Mouse (Mus musculus): ENCODE data around the gene Hmgcl.
A peak's percentile ranks its signal among the peaks of the same experiment; 100 is the strongest.
"Not testable (repeated sequence)": the region's sequence is repeated elsewhere in the genome, so short reads cannot be mapped to it uniquely, and the experiment has no call there.

Gene Hmgcl

GRCm38 (mm10) chr4:135962946-135963345, 16.7 kb downstream of the Hmgcl start:
- no peak for DNase-seq

DNA sequence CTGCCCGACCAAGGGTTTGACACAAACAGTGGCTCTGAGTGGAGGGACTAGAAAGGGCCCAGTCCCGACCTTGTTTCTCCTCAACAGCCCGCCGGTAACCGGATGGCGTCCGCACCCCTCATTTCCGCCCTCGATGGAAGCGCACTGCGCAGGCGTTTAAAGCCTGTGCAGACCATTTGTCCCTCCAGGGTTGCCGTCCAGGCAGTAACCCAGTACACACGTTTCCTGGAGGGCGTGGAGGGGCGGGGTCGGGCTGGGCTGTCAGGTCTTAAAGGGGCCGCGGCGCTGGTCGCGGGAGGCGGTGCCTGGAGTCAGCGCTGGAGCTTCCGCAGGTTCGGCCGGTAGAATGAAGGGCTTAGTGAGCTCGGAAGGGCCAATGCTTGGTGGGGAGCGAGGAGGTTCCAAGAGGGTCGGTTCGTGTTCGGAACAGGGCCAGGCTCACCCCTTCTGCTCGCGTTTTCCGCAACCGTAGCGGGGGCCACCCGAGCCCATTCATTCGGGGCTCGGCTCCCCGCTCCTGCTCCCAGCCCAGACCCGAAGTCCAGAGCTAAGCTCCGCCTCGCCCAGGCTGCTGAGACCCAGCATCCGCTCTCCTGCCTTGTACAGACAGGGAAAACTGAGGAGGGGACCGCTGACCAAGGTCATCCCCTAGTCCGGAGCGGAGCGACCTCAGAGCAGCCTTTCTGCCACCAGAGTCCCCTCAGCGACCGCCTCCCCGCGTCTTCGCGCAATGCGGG, 17.4 kb downstream of the Hmgcl start, which contains the start of gene Gale:
Gale (plus strand) TSS at position 271 of the 737 bp plus-strand sequence.
- DNase-seq = peak; percentile 98

- peak; percentile 76 for DNase-seq
These were observed 18.2 kb downstream of the Hmgcl start for GRCm38 (mm10) chr4:135964426-135964825.

DNA sequence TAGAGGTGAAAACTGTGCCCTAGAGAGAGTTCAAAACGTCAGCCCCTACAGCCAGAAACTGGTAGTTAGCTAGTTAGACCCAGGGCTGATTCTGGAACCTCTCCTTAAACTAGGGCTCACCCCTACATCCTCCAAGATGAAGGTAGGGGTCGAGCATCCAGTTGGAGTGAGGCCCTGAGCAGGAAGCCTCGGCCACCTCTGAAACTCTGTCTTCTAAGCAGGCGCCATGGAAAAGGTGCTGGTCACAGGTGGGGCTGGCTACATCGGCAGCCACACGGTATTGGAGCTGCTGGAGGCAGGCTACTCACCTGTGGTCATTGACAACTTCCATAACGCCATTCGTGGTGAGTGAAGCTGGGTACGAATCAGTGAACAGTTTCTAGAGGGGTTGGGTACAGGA, 18.9 kb downstream of the Hmgcl start:
- DNase-seq = no peak

- no peak for DNase-seq
These were observed 20.0 kb downstream of the Hmgcl start for GRCm38 (mm10) chr4:135966283-135966682.

DNA sequence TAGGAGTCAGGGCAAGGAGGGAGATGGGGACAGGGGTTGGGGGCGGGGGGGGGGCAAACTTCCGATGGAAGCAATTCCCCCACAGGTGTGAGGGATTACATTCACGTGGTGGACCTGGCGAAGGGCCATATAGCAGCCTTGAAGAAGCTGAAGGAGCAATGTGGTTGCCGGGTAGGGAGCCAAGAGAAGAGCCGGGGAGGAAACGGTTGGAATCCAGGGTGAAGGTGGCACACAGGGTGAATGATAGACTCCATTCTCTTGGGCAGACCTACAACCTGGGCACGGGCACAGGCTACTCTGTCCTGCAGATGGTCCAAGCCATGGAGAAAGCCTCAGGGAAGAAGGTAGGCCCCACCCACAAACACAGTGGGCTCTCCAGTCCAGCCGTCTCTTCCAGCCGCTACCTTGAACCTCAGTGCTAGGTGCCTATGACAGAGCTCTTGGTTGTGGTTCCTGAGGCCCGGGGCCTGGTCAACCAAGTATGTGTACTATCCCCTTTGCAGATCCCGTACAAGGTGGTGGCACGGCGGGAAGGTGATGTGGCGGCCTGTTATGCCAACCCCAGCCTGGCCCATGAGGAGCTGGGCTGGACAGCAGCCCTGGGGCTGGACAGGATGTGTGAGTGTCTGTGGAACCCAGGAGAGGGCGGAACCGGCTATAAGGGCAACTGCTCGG, 21.0 kb downstream of the Hmgcl start:
- DNase-seq = no peak

GRCm38 (mm10) chr4:135968271-135968869, 22.1 kb downstream of the Hmgcl start:
- DNase-seq = no peak

DNA sequence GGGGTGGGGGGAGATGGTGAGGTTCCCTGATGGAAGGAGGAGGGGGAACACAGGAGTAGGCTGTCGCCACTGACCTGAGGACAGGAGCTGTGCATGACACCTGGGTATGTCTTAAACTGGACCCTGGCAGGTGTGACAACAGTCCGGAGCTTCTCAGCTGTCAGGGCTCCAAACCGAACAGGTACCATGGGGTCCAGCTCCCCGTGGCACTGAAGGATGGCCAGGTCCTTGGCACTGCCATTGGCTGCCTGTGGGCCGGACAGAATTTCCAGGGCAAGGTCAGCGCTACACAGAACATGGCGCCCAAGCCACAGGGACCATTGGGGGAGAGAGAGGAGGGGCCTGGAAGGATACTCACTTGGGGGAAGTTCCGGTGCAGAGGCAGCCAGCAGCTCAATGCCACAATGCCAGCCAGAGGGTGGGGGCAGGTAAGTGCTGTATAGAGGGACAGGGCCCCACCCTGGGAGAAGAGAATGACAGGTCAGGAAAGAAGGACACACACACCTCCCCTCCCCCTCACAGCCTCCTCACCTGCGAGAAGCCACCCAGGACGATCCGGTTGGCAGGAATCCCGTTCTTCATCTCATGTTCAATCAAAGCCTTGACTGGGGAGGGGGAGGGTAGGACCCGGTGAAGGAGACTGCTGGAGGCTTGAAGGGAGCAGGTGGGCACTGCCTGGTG, 23.0 kb downstream of the Hmgcl start:
- DNase-seq = no peak

DNA sequence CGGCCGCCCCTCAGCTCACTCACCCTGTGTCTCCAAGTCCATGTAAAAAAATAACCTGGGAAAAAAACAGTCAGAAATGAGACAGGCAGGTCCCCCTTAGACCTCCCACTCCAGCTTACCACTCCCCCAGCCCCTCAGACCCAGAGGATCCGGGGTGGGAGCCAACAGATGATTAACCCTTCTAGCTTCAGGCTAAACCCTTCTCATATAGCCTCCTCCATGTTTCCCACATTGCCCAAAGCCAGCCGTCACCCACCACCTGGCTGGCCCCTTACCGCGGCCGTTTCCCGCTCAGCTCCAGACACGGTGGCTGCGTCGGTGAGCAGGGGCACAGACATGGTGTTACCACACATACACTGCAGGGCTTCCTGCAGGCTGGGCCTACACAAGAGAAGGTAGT, 24.3 kb downstream of the Hmgcl start:
- DNase-seq = peak; percentile 10

DNA sequence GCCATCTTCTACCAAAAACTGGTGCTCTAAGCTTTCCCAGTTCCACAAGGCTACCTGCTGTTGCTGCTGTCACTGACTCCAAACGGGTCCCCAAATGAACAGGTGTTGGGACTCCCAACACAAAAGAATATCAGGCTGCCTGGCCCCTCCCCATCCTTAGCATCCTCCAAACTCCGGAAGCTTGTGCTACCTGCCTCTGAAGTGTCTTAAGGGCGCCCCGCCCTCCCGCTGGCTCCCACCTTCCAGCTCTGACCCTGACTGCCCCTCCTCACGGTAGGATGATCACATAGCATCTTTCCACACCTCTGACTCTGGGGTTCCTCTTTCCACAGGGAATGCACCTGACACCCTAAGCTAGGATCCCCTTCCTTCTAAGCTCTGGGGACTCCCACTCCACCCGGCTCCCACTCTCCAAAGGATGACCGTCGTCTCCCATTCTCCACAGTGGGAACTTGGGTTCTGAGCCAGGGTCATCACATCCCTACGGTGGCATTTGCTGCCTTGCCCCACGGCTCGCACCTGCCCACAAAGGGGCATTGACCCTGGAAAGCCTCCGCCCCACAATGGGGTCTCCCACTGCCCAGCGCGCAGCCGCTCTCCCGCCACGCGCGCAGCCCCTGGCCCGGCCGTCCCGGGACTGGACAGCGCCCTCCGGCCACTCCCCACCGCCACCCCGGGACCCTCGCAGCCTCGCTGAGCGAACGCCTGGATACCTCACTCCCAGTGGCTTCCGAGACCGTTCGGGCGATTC, 25.7 kb downstream of the Hmgcl start:
- DNase-seq = no peak

DNA sequence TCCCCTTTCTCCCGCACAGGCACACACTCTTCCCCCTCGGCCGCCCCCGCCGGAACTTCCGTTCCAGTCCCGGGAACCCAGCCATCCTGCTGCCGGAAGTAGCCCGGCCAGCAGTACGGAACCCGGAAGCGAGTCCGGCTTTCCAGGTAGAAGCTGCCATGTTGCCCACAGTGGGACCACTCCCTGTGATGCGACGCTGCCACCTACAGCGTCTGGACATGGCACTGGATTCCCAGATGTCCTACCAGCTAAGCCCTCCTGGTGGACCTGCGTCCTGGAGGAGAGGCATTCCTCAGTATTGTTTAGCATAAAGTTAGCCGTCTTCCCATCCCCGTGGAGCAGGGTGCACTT, 26.3 kb downstream of the Hmgcl start, which contains the start of gene Lypla2:
Lypla2 (minus strand) TSS at position 71 of the 351 bp plus-strand sequence.
- peak; percentile 94 for DNase-seq

GRCm38 (mm10) chr4:135972911-135973811, 26.9 kb downstream of the Hmgcl start:
- no peak for DNase-seq

DNA sequence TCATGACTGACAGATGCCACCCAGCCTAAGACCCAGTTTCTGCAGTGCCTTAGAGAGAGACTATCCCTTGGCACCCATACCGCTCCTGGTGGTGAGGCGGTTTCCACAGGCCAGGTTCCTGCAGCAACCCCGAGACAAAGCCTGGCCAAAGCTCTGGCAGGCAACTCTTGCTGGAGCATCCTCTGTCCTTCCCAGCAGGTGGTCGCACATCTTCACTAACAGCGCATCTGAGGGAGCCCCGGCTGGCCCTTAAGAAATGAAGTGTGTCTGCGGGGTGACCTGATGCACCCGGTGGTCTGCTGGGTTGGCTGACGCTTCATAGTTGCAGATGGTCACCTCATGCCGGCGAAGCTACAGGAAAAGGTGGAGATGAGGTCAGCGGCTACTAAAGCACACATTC, 29.9 kb downstream of the Hmgcl start:
- no peak for DNase-seq

DNA sequence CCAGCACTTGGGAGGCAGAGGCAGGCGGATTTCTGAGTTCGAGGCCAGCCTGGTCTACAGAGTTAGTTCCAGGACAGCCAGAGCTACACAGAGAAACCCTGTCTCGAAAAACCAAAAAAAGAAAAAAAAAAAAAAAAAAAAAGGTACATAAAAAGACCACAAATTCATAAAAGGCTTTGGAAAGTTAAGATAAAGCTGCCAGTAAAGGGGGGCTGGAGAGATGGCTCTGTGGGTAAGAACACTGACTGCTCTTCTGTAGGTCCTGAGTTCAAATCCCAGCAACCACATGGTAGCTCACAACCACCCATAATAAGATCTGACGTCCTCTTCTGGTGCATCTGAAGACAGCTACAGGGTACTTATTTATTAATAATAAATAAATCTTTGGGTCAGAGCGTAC, 34.0 kb downstream of the Hmgcl start:
- not testable (repeated sequence) for DNase-seq

DNA sequence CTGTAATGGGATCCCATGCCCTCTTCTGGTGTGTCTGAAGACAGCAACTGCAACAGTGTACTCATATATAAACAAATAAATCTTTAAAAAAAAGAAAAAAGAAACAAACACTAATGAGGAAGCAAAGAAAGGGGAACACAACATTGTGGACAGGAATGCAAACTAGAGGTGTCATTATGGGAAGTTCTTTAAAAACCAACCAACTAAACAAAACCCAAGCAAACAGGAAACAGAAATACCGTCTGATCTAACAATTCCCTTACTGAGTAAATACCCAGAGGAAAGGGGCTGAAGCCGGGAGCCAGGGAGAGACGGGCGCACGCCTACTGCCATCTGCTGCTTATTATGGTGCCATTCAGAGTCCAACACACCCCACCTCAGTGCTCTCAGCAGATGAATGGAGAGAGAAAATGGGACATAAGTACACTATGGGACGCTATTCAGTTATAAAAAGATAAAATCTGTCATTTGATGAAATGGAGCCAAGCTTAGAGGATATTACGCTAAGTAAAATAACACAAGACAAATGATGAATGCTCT, 35.3 kb downstream of the Hmgcl start:
- DNase-seq = no peak

DNA sequence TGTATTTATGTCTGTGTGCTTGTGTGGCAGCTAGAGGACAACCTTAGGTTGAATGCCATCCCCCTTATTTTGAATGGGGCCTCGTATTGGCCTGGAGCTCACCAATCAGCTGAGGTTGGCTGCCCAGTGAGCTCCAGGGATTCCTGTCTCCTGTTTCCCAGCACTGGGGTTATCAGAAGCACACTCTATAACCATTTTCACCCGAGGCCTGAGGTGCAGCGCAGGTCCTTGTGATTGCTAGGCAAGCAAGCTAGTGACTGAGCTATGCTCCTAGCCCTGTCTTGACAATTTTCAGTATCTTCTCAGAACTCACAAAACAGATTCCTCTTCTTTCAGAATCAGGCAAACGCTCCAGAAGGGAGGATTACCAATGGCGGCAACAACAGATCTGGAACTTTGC, 38.3 kb downstream of the Hmgcl start:
- DNase-seq = no peak

DNA sequence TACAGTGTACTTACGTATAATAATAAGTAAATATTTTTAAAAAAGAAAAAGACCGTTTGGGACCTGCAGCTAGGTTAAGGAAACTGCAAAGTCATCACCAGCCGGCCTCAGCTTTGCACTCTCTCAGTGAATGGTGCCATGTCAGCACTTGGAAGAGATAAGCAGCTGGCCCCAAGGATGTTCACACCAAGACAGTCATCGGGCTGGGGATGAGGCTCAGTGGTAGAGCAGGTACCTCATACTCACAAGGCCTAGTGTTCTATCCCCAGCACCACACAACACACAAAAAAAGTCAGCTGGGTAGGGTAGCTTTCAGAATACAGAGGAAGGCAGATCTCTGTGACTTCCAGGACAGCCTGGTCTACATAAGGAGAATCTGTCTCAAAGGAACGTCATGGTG, 38.9 kb downstream of the Hmgcl start:
- no peak for DNase-seq

- DNase-seq = no peak
These were observed 39.5 kb downstream of the Hmgcl start for GRCm38 (mm10) chr4:135985769-135986168.

GRCm38 (mm10) chr4:135986301-135986942, 40.2 kb downstream of the Hmgcl start:
- no peak for DNase-seq

DNA sequence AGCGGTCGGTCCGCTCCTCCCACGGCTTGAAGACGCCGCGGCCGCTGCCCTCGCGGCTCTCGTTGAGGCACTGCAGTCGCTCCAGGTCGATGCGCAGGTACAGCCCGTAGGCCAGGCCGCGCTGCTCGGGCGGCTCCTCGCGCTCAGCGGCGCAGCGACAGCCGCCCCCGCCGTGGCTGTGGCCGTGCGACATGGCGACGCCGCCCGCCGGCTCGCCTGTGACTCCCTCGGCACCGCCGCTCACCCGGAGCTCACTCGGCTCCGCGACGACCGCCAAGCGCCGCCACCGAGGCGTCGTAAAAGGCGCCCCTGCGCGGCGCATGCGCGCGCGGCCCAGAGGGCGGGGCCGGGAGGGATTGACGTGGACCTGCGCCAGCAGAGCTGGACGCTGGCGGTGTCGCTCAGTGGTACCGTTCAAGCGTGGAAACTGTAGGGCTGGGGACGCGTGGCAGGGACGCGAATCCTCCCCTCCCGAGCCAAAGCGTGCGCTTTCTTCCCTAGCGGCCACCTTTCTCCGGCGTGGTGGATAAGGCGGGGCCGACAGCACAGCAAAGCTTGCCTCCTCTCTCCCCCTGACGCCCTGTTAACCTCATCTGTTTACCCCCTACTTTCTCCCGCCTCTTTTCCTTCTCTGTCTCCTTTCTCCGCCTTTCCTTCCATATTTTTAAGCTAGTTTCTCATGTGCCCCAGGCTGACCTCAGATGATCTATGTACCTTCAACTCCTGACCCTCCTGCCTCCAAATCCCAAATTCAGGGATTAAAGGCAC, 40.9 kb downstream of the Hmgcl start, which contains the start of gene Pithd1:
Pithd1 (minus strand) TSS at position 322 of the 768 bp plus-strand sequence.
- peak; percentile 95 for DNase-seq

Data from kidney, postnatal 10 days (tissue).